Mouse (Mus musculus): ENCODE results near the gene Krtdap.

GRCm38 (mm10) chr7:30820131-30820530 is 32.4 kb downstream of the Krtdap start:
- TF ChIP-seq CHD2 (IDR thresholded peaks at IDR 0.05; ENCODE audit: low read depth, low read length) = no peak
- TF ChIP-seq HCFC1 (IDR thresholded peaks at IDR 0.05; ENCODE audit: borderline replicate concordance, insufficient read depth, low read length) = no peak
